Mouse (Mus musculus) layer of hippocampus, adult 18-20 months (tissue): Measurements from ENCODE around the gene Smarcc1. TPM values are rescaled to one million over a fixed set of nuclear protein-coding genes. Genes with fewer than 3 reads are reported as not detected.
A peak's percentile ranks its signal among the peaks of the same experiment; 100 is the strongest.
"Not testable (repeated sequence)": the region's sequence is repeated elsewhere in the genome, so short reads cannot be mapped to it uniquely, and the experiment has no call there.

Experiments
- DNase-seq, 2 experiments: peaks; one replicate each; pipeline ENCODE4 v3.0.0; 2022; ENCODE audit warnings: low spot score in 2 of 2
- total RNA-seq, 2 experiments: library from RNA; stranded (reverse); gene quantifications; 2 replicates each; pipeline ENCODE4 v1.2.3; 2021

Gene Smarcc1
- total RNA-seq, 2 experiments from 2014 or later: 53.7 to 58.6 TPM

- no peak for DNase-seq
These were observed 13.5 kb downstream of the Smarcc1 start for GRCm38 (mm10) chr9:110130896-110131524.

- peak; percentile 99 for DNase-seq
These were observed 14.2 kb downstream of the Smarcc1 start for GRCm38 (mm10) chr9:110131525-110132197.

- DNase-seq: no peak
These were observed 14.7 kb downstream of the Smarcc1 start for GRCm38 (mm10) chr9:110132201-110132605.

GRCm38 (mm10) chr9:110132921-110133320, 15.4 kb downstream of the Smarcc1 start:
- DNase-seq: no peak

GRCm38 (mm10) chr9:110134176-110134575, 16.7 kb downstream of the Smarcc1 start:
- no peak for DNase-seq

GRCm38 (mm10) chr9:110139119-110139518, 21.6 kb downstream of the Smarcc1 start:
- no peak for DNase-seq

- no peak for DNase-seq
These were observed 24.6 kb downstream of the Smarcc1 start for GRCm38 (mm10) chr9:110142097-110142496.

- no peak for DNase-seq
These were observed 31.1 kb downstream of the Smarcc1 start for GRCm38 (mm10) chr9:110148598-110148997.

- DNase-seq: no peak
These were observed 41.5 kb downstream of the Smarcc1 start for GRCm38 (mm10) chr9:110159036-110159435.

GRCm38 (mm10) chr9:110160486-110160885, 43.0 kb downstream of the Smarcc1 start:
- not testable (repeated sequence) for DNase-seq

- no peak for DNase-seq
These were observed 44.9 kb downstream of the Smarcc1 start for GRCm38 (mm10) chr9:110162441-110162840.

GRCm38 (mm10) chr9:110163071-110163470, 45.6 kb downstream of the Smarcc1 start:
- no peak for DNase-seq

GRCm38 (mm10) chr9:110170858-110171257, 53.4 kb downstream of the Smarcc1 start:
- peak; percentile 6 to 41 for DNase-seq

GRCm38 (mm10) chr9:110199870-110200269, 82.4 kb downstream of the Smarcc1 start:
- no peak for DNase-seq

GRCm38 (mm10) chr9:110205526-110206404, 88.3 kb downstream of the Smarcc1 start:
- peak; percentile 19 to 80 for DNase-seq

GRCm38 (mm10) chr9:110206437-110206836, 88.9 kb downstream of the Smarcc1 start:
- DNase-seq: no peak

GRCm38 (mm10) chr9:110208265-110208664, 90.8 kb downstream of the Smarcc1 start:
- no peak for DNase-seq

- no peak for DNase-seq
These were observed 91.5 kb downstream of the Smarcc1 start for GRCm38 (mm10) chr9:110208967-110209366.

GRCm38 (mm10) chr9:110224273-110224672, 106.8 kb downstream of the Smarcc1 start:
- DNase-seq: peak in 1 of 2 experiments; percentile 62

- DNase-seq: no peak
These were observed 108.7 kb downstream of the Smarcc1 start for GRCm38 (mm10) chr9:110226191-110226590.

- DNase-seq: no peak
These were observed 111.2 kb downstream of the Smarcc1 start for GRCm38 (mm10) chr9:110228671-110229070.

GRCm38 (mm10) chr9:110229112-110229511, 111.6 kb downstream of the Smarcc1 start:
- DNase-seq: no peak
